In the genomic region with DNA sequence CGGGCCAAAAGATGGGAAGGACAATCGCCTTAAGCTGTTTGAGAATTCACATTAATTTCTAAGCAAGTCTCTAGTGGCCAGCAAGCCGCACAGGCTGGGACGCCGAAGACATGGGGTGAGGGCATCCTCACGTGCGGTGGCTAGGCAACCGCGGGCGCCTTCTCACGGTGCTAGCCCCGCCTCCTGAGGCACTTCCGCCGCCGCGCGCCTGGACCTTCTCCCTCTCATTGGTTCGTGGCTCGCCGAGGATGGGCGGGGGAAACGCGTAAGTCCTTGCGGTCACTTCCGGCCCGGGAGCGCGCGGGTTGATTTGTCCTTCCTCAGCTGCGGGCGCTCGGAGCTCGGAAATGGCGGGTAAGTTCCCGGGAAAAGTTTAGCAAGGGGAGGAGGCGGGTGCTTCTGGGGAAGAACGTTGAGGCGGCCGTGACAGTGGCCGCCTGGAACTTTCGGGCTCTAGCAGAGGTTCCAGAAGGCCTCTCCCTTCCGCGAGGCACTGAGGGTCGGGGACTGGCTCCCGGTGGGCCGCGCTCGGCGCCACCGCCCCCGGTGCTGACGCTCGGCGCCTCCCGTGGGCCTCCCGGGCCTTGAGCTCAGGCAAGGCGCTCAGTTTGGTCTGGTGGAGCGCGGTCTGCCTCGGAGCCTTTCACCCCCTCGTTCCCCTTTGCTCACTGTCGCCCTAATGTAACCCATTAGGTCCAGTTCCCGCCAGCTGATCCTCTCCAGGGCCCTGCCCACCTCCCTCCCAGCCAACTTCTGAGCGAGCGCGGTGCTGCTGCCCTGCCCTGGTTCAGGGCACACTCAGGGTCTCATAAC, we compare ENCODE assay signal across 8 mouse cellular contexts. TPM values are rescaled to one million over a fixed set of nuclear protein-coding genes. Genes with fewer than 3 reads are reported as not detected.
DNase-seq lines count a peak whose midpoint lies in the region; ATAC-seq lines count a peak whose summit lies in the region.

A gene (plus strand): TSS at position 8 of the 813 bp plus-strand sequence.

- peak within 1 kb of the TSS; percentile 83 for H3K9ac ChIP-seq in intestine, embryonic 14.5 days (ENCODE audit: low read length)

- no peaks in the 10 kb centered on the region for H3K27me3 ChIP-seq in intestine, embryonic 14.5 days (replicated peaks; ENCODE audit: control insufficient read depth, insufficient read depth, low read length)

- H3K4me1 ChIP-seq in intestine, embryonic 14.5 days (replicated peaks; ENCODE audit: control insufficient read depth, insufficient read depth, low read length): peaks cover 8% of the 10 kb centered on the region; the same call in 1 of the 2 replicates

- peak within 1 kb of the TSS; percentile 88 for H3K4me3 ChIP-seq in intestine, embryonic 14.5 days (ENCODE audit: low read depth, low read length)

- H3K36me3 ChIP-seq in intestine, embryonic 14.5 days (ENCODE audit: control insufficient read depth, insufficient read depth, low read length): peaks cover 21% of the 10 kb centered on the region

- intact Hi-C loops in gastrocnemius, postnatal 14 days (cut with DNase I; ENCODE audit: low total_unique reads): no loop called here
- intact Hi-C loops in left cerebral cortex, postnatal 14 days (cut with DNase I): no loop called here

- peak within 1 kb of the TSS; percentile 87 for H3K27ac ChIP-seq in intestine, embryonic 14.5 days (ENCODE audit: low read depth)

- ATAC-seq in intestine, embryonic 14.5 days (replicated peaks; ENCODE audit: low FRiP score, low TSS enrichment, low read depth): peak; percentile 98

- DNase-seq in adrenal gland, adult (ENCODE audit: inconsistent age in 2 of 2, low spot score in 1 of 2): peak; percentile 96 to 98
- DNase-seq in embryo, embryonic 10.5 days (ENCODE audit: low spot score): peak; percentile 99
- peak; percentile 97 for DNase-seq in gastrocnemius, postnatal 14 days
- peak; percentile 95 for DNase-seq in intestine, embryonic 14.5 days (ENCODE audit: low spot score)
- DNase-seq in left cerebral cortex, postnatal 14 days (ENCODE audit: low spot score in 2 of 2): peak; percentile 93 to 96
- peak; percentile 97 for DNase-seq in mesoderm, embryonic 11.5 days (ENCODE audit: low read depth, low spot score)
- DNase-seq in right cerebral cortex, postnatal 36 days (ENCODE audit: low spot score in 2 of 2): peak; percentile 95 to 96
- peak; percentile 96 for DNase-seq in yolk sac, embryonic 10.5 days (ENCODE audit: low spot score)

- under 1% methylated on average over 66 of the region's 66 CpGs for WGBS in intestine, embryonic 14.5 days

- H3K4me2 ChIP-seq in intestine, embryonic 14.5 days (ENCODE audit: low read length): peak within 1 kb of the TSS; percentile 63

- H3K9me3 ChIP-seq in intestine, embryonic 14.5 days (ENCODE audit: control insufficient read depth, low read length): no peaks in the 10 kb centered on the region

RNA-seq across cellular contexts. Expression of the gene that starts here (rescaled TPM):
- 10 to 100 TPM; 12.7 to 14.1 TPM for total RNA-seq in gastrocnemius, postnatal 14 days (2021)
- 116 and 126 TPM in 2 replicates for polyA plus RNA-seq in intestine, embryonic 14.5 days (2014; fragmentation: Nextera tagmentation; extraction: Ambion mirVana)
- total RNA-seq in left cerebral cortex, postnatal 14 days (2021): 10 to 100 TPM; 15.6 to 19.1 TPM

Comparison
In these comparisons a context has a peak if more than half of its experiments do, and no peak if none do; other contexts are left out.
1. Peak in every context shown above with its lines: DNase-seq, ATAC-seq, H3K4me3 ChIP-seq and H3K27ac ChIP-seq.